Mouse (Mus musculus) ES-Bruce4 (cell line): ENCODE data around the gene Pdf. TPM values are rescaled to one million over a fixed set of nuclear protein-coding genes. Genes with fewer than 3 reads are reported as not detected.
"Not testable (repeated sequence)": the region's sequence is repeated elsewhere in the genome, so short reads cannot be mapped to it uniquely, and the experiment has no call there.

ENCODE experiments used
- H3K27ac ChIP-seq: 2 replicates; pipeline ENCODE4 v1.5.1; 2012; ENCODE audit warnings: low read length, inconsistent platforms; ENCODE audit not compliant: insufficient read depth
- H3K27me3 ChIP-seq: 2 replicates; pipeline ENCODE4 v1.6.1; 2012; ENCODE audit warnings: mild to moderate bottlenecking, low read length, inconsistent platforms; ENCODE audit not compliant: control insufficient read depth, poor library complexity, insufficient read depth, severe bottlenecking
- H3K36me3 ChIP-seq: 2 replicates; pipeline ENCODE4 v1.6.1; 2012; ENCODE audit warnings: inconsistent platforms, mild to moderate bottlenecking, low read length, moderate library complexity; ENCODE audit not compliant: control insufficient read depth, poor library complexity, insufficient read depth, severe bottlenecking
- H3K4me1 ChIP-seq: one replicate; pipeline ENCODE4 v1.8.1; 2011; ENCODE audit warnings: low read length; ENCODE audit not compliant: control insufficient read depth, insufficient read depth
- H3K4me3 ChIP-seq: 2 replicates; pipeline ENCODE4 v1.5.1; 2011; ENCODE audit warnings: low read depth, mild to moderate bottlenecking, low read length
- H3K9ac ChIP-seq: 2 replicates; pipeline ENCODE4 v1.6.1; 2012; ENCODE audit warnings: low read depth, mild to moderate bottlenecking, inconsistent platforms; ENCODE audit not compliant: poor library complexity, severe bottlenecking
- H3K9me3 ChIP-seq: replicated peaks from 2 replicates; pipeline ENCODE4 v1.6.1; 2012; ENCODE audit warnings: mild to moderate bottlenecking, low read length, inconsistent platforms; ENCODE audit not compliant: control insufficient read depth, poor library complexity, insufficient read depth, severe bottlenecking
- CTCF ChIP-seq: IDR thresholded peaks from one replicate; pipeline ENCODE4 v1.8.1; 2011; ENCODE audit warnings: low read depth, low read length
- EP300 ChIP-seq: IDR thresholded peaks from 2 replicates; pipeline ENCODE4 v1.6.1; 2011; ENCODE audit warnings: low read depth, low read length; ENCODE audit not compliant: insufficient read depth
- POLR2A ChIP-seq: IDR thresholded peaks from one replicate; pipeline ENCODE4 v1.8.1; 2011; ENCODE audit warnings: low read length; ENCODE audit not compliant: insufficient read depth
- polyA plus RNA-seq: library from polyadenylated mRNA; stranded (reverse); fragments of >200 nt; gene quantifications from 2 replicates; pipeline ENCODE4 v1.2.4, GENCODE M21; 2011; ENCODE audit warnings: low read depth; ENCODE audit not compliant: missing spikeins, insufficient read depth, insufficient read length

The Pdf gene
- polyA plus RNA-seq, 1 experiment = 5.7 TPM

- TF ChIP-seq CTCF (no peak), POLR2A (no peak), EP300 (no peak)
- no peaks in the 10 kb centered on the region for H3K27me3 ChIP-seq
- H3K4me3 ChIP-seq = no peak overlapping the region
- H3K9ac ChIP-seq = no peak overlapping the region
- H3K36me3 ChIP-seq = peaks cover 52% of the 10 kb centered on the region
- no peaks in the 10 kb centered on the region for H3K9me3 ChIP-seq
- H3K27ac ChIP-seq = no peak overlapping the region
- no peaks in the 10 kb centered on the region for H3K4me1 ChIP-seq
Measured at GRCm38 (mm10) chr8:107007795-107008194, 40.6 kb downstream of the Pdf start.

- Histone ChIP-seq H3K4me3 (no peak overlapping the region), H3K4me1 (no peaks in the 10 kb centered on the region), H3K9me3 (no peaks in the 10 kb centered on the region), H3K27ac (no peak overlapping the region), H3K27me3 (no peaks in the 10 kb centered on the region), H3K36me3 (peaks cover 57% of the 10 kb centered on the region), H3K9ac (no peak overlapping the region)
- TF ChIP-seq POLR2A (no peak), CTCF (peak; percentile 91)
Measured at GRCm38 (mm10) chr8:107002532-107002931, 45.9 kb downstream of the Pdf start.

GRCm38 (mm10) chr8:106999068-106999467 lies 49.3 kb downstream of the Pdf start:
- H3K4me1 ChIP-seq = no peaks in the 10 kb centered on the region
- no peak overlapping the region for H3K4me3 ChIP-seq
- no peaks in the 10 kb centered on the region for H3K9me3 ChIP-seq
- H3K36me3 ChIP-seq = peaks cover 65% of the 10 kb centered on the region
- H3K27me3 ChIP-seq = no peaks in the 10 kb centered on the region
- no peak for TF ChIP-seq CTCF
- TF ChIP-seq POLR2A = no peak
- TF ChIP-seq EP300 = no peak
- H3K27ac ChIP-seq = no peak overlapping the region
- H3K9ac ChIP-seq = no peak overlapping the region

GRCm38 (mm10) chr8:106997416-106997815 lies 51.0 kb downstream of the Pdf start:
- Histone ChIP-seq H3K9ac (no peak overlapping the region), H3K9me3 (no peaks in the 10 kb centered on the region), H3K27ac (no peak overlapping the region), H3K4me3 (no peak overlapping the region), H3K36me3 (peaks cover 63% of the 10 kb centered on the region), H3K27me3 (no peaks in the 10 kb centered on the region), H3K4me1 (no peaks in the 10 kb centered on the region)
- TF ChIP-seq POLR2A (no peak), CTCF (no peak), EP300 (no peak)

- H3K27me3 ChIP-seq, H3K27ac ChIP-seq, H3K9ac ChIP-seq, H3K9me3 ChIP-seq, H3K4me3 ChIP-seq, H3K4me1 ChIP-seq: not testable (repeated sequence)
- peaks cover 62% of the 10 kb centered on the region for H3K36me3 ChIP-seq
Measured at GRCm38 (mm10) chr8:106996339-106996738, 52.1 kb downstream of the Pdf start.

Other genes with a start within 250 kb of the Pdf start
- 0.18 and 0.46 TPM in 2 replicates for gene Has3, start 178.4 kb downstream of the Pdf start, polyA plus RNA-seq
- 109 and 113 TPM in 2 replicates for gene Utp4, start 155.0 kb downstream of the Pdf start, polyA plus RNA-seq
- 21.9 and 26.5 TPM in 2 replicates for gene Sntb2, start 112.9 kb downstream of the Pdf start, polyA plus RNA-seq
- 27.4 and 28.1 TPM in 2 replicates for gene Vps4a, start 17.4 kb downstream of the Pdf start, polyA plus RNA-seq
- gene Cog8, start 8.1 kb upstream of the Pdf start, polyA plus RNA-seq = 20.0 and 21.4 TPM in 2 replicates
- 130 and 156 TPM in 2 replicates for gene Nip7, start 8.3 kb upstream of the Pdf start, polyA plus RNA-seq
- gene Tmed6, start 17.0 kb upstream of the Pdf start, polyA plus RNA-seq = not detected in 2 replicates
- 40.8 and 48.6 TPM in 2 replicates for gene Terf2, start 47.9 kb upstream of the Pdf start, polyA plus RNA-seq
- gene Cyb5b, start 102.0 kb upstream of the Pdf start, polyA plus RNA-seq = 102 and 105 TPM in 2 replicates
- gene Nfat5, start 244.9 kb upstream of the Pdf start, polyA plus RNA-seq = 53.6 and 65.0 TPM in 2 replicates